Comparison of ENCODE assay signal across 8 mouse cellular contexts in the genomic region with DNA sequence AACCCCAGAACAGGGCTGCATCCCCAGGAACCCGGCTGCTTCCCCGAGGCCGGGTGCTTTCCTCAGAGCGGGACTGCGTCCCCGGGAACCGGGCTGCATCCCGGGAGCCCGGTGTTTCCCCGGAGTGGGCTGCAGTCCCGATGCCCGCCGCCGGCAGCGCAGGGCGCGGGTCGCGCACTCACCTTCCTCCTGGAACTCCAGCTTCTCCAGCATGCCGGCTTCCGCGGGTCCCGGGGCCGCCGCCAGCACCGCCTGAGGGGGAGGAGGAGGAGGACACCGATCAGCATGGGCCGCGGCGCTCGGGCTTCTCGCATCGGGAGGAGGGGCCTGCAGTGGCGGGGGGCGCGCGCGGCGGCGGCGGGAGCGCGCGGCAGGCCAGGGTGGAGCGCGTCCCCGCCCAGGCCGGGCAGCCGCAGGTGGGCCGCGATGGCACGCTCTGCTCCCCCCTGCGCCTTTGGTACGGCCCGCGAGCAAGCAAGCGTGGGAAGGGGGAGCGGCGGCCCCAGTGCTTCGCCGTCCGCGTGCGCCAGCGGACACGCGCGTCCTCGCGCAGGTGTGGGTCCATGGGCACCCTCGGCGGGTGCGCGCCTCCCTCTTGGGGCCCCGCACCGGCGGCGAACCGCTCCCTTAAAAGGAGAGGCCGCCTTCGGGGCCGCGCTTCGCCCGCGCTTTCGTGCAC.
DNase-seq lines count a peak whose midpoint lies in the region; ATAC-seq and TF ChIP-seq lines count a peak whose summit lies in the region.

No protein-coding gene starts in this region.

- TF ChIP-seq CTCF in ES-Bruce4 (IDR thresholded peaks at IDR 0.05; ENCODE audit: low read depth, low read length): no peak
- TF ChIP-seq CTCF in lung, adult 2 months (IDR thresholded peaks at IDR 0.05; ENCODE audit: insufficient read depth, low read length): peak; percentile 13; the same call in 1 of the 2 replicates
- TF ChIP-seq CTCF in thymus, adult 2 months (IDR thresholded peaks at IDR 0.05; ENCODE audit: borderline replicate concordance, control insufficient read depth, extremely low read depth, insufficient read depth, low read length, poor library complexity): peak; percentile 90

- under 1% methylated on average over 38 of the region's 87 CpGs for WGBS in forebrain, embryonic 14.5 days
- under 1% methylated on average over 75 of the region's 87 CpGs for WGBS in lung, adult 2 months
- WGBS in thymus, adult 2 months: 1% methylated on average over 79 of the region's 87 CpGs

- H3K9ac ChIP-seq in ES-Bruce4 (ENCODE audit: low read depth, poor library complexity, severe bottlenecking): peak overlapping the region; percentile 85
- H3K9ac ChIP-seq in forebrain, embryonic 14.5 days (ENCODE audit: low read length): peak overlapping the region; percentile 96

- TF ChIP-seq POLR2A in ES-Bruce4 (IDR thresholded peaks at IDR 0.05; ENCODE audit: insufficient read depth, low read length): no peak
- no peak for TF ChIP-seq POLR2A in lung, adult 2 months (IDR thresholded peaks at IDR 0.05; ENCODE audit: borderline replicate concordance, extremely low read depth, low read depth, low read length)
- no peak for TF ChIP-seq POLR2A in thymus, adult 2 months (IDR thresholded peaks at IDR 0.05; ENCODE audit: control insufficient read depth, extremely low read depth, insufficient read depth, low read length, poor library complexity)

- H3K27ac ChIP-seq in ES-Bruce4 (ENCODE audit: insufficient read depth, low read length): no peak overlapping the region
- peak overlapping the region; percentile 95 for H3K27ac ChIP-seq in forebrain, embryonic 14.5 days (ENCODE audit: low read depth, low read length)
- H3K27ac ChIP-seq in thymus, adult 2 months (ENCODE audit: control insufficient read depth, insufficient read depth, low read length): no peak overlapping the region

- no peaks in the 10 kb centered on the region for H3K4me1 ChIP-seq in ES-Bruce4 (ENCODE audit: control insufficient read depth, insufficient read depth, low read length)
- H3K4me1 ChIP-seq in forebrain, embryonic 14.5 days (ENCODE audit: control insufficient read depth, insufficient read depth, low read length): peaks cover 8% of the 10 kb centered on the region; the same call in 1 of the 2 replicates
- H3K4me1 ChIP-seq in lung, adult 2 months (ENCODE audit: control insufficient read depth, insufficient read depth, low read length): peaks cover 3% of the 10 kb centered on the region; the same call in 1 of the 2 replicates
- peaks cover 3% of the 10 kb centered on the region for H3K4me1 ChIP-seq in thymus, adult 2 months (replicated peaks; ENCODE audit: control insufficient read depth, insufficient read depth, low read length)

- peak overlapping the region; percentile 86 for H3K4me3 ChIP-seq in ES-Bruce4 (ENCODE audit: low read depth, low read length)
- peak overlapping the region; percentile 85 for H3K4me3 ChIP-seq in forebrain, embryonic 14.5 days (ENCODE audit: low read depth, low read length)
- peak overlapping the region; percentile 80 for H3K4me3 ChIP-seq in lung, adult 2 months (replicated peaks; ENCODE audit: extremely low read depth, low read depth, low read length)
- H3K4me3 ChIP-seq in thymus, adult 2 months (ENCODE audit: control insufficient read depth, insufficient read depth, low read length): peak overlapping the region; percentile 64

- peak; percentile 96 for ATAC-seq in forebrain, embryonic 14.5 days

- peak; percentile 35 for DNase-seq in c-Kit-positive CD71-positive TER-119-negative erythroid progenitor cells, embryonic 14.5 days (ENCODE audit: low read depth)
- DNase-seq in forebrain, embryonic 14.5 days (ENCODE audit: low spot score): peak; percentile 95
- DNase-seq in heart, postnatal 14 days: peak; percentile 87 to 90
- DNase-seq in layer of hippocampus, adult 18-20 months (ENCODE audit: low spot score in 2 of 2): peak; percentile 79 to 83
- peak; percentile 84 for DNase-seq in lung, adult 2 months
- peak; percentile 83 for DNase-seq in ovary, adult 18-20 months (ENCODE audit: low spot score)
- peak; percentile 94 for DNase-seq in thymus, adult 2 months

- intact Hi-C loops in heart, postnatal 14 days (cut with DNase I): loop anchor here (5.0 to 10.0 kb wide), 3 partner anchors 54 to 177 kb away; a partner anchor contains a TSS

- H3K27me3 ChIP-seq in ES-Bruce4 (ENCODE audit: control insufficient read depth, insufficient read depth, low read length, poor library complexity, severe bottlenecking): no peaks in the 10 kb centered on the region
- H3K27me3 ChIP-seq in forebrain, embryonic 14.5 days (replicated peaks; ENCODE audit: control insufficient read depth, insufficient read depth, low read length): no peaks in the 10 kb centered on the region
- H3K27me3 ChIP-seq in thymus, adult 2 months (ENCODE audit: control insufficient read depth, insufficient read depth, low read length): no peaks in the 10 kb centered on the region

- H3K36me3 ChIP-seq in ES-Bruce4 (ENCODE audit: control insufficient read depth, insufficient read depth, low read length, poor library complexity, severe bottlenecking): no peaks in the 10 kb centered on the region
- H3K36me3 ChIP-seq in forebrain, embryonic 14.5 days (ENCODE audit: control insufficient read depth, insufficient read depth, low read length): no peaks in the 10 kb centered on the region
- H3K36me3 ChIP-seq in thymus, adult 2 months (ENCODE audit: control insufficient read depth, insufficient read depth, low read length): no peaks in the 10 kb centered on the region

- peak overlapping the region; percentile 60 for H3K4me2 ChIP-seq in forebrain, embryonic 14.5 days (ENCODE audit: low read length)

- no peaks in the 10 kb centered on the region for H3K9me3 ChIP-seq in ES-Bruce4 (replicated peaks; ENCODE audit: control insufficient read depth, insufficient read depth, low read length, poor library complexity, severe bottlenecking)
- no peaks in the 10 kb centered on the region for H3K9me3 ChIP-seq in forebrain, embryonic 14.5 days (replicated peaks; ENCODE audit: control insufficient read depth, low read length)

- no peak for TF ChIP-seq EP300 in ES-Bruce4 (IDR thresholded peaks at IDR 0.05; ENCODE audit: insufficient read depth, low read depth, low read length)

Comparison
In these comparisons a context has a peak if more than half of its experiments do, and no peak if none do; other contexts are left out.
1. DNase-seq: peak in every context shown above with its lines; median percentile 95 in forebrain, embryonic 14.5 days; 94 in thymus, adult 2 months; 88 in heart, postnatal 14 days; 84 in lung, adult 2 months; 83 in ovary, adult 18-20 months; 81 in layer of hippocampus, adult 18-20 months; 35 in c-Kit-positive CD71-positive TER-119-negative erythroid progenitor cells, embryonic 14.5 days.